Mouse (Mus musculus): ENCODE measurements at regions not wholly inside any gene's neighbourhood (a gene's known extent, or its start where the extent isn't known, plus 50 kb on each side); places are given as distances from the start of the nearest gene placed in this dataset.
"Not testable (repeated sequence)": the region's sequence is repeated elsewhere in the genome, so short reads cannot be mapped to it uniquely, and the experiment has no call there.

- Histone ChIP-seq H3K27ac (ENCODE audit: insufficient read depth, low read length) (no peak overlapping the region), H3K4me3 (ENCODE audit: low read depth, low read length) (no peak overlapping the region), H3K36me3 (ENCODE audit: control insufficient read depth, insufficient read depth, low read length, poor library complexity, severe bottlenecking) (no peaks in the 10 kb centered on the region), H3K9me3 (replicated peaks; ENCODE audit: control insufficient read depth, insufficient read depth, low read length, poor library complexity, severe bottlenecking) (no peaks in the 10 kb centered on the region), H3K9ac (ENCODE audit: low read depth, poor library complexity, severe bottlenecking) (no peak overlapping the region), H3K27me3 (ENCODE audit: control insufficient read depth, insufficient read depth, low read length, poor library complexity, severe bottlenecking) (no peaks in the 10 kb centered on the region), H3K4me1 (ENCODE audit: control insufficient read depth, insufficient read depth, low read length) (no peaks in the 10 kb centered on the region)
- TF ChIP-seq EP300 (IDR thresholded peaks at IDR 0.05; ENCODE audit: insufficient read depth, low read depth, low read length): no peak
- TF ChIP-seq CTCF (IDR thresholded peaks at IDR 0.05; ENCODE audit: low read depth, low read length): no peak
Observed at GRCm38 (mm10) chr13:115799294-115799693, 510.2 kb downstream of the Isl1 start.

GRCm38 (mm10) chr13:115751271-115751670 lies 558.2 kb downstream of the Isl1 start:
- Histone ChIP-seq H3K9me3 (replicated peaks; ENCODE audit: control insufficient read depth, insufficient read depth, low read length, poor library complexity, severe bottlenecking) (no peaks in the 10 kb centered on the region), H3K9ac (ENCODE audit: low read depth, poor library complexity, severe bottlenecking) (no peak overlapping the region), H3K27me3 (ENCODE audit: control insufficient read depth, insufficient read depth, low read length, poor library complexity, severe bottlenecking) (no peaks in the 10 kb centered on the region), H3K4me1 (ENCODE audit: control insufficient read depth, insufficient read depth, low read length) (no peaks in the 10 kb centered on the region), H3K36me3 (ENCODE audit: control insufficient read depth, insufficient read depth, low read length, poor library complexity, severe bottlenecking) (no peaks in the 10 kb centered on the region), H3K4me3 (ENCODE audit: low read depth, low read length) (no peak overlapping the region), H3K27ac (ENCODE audit: insufficient read depth, low read length) (no peak overlapping the region)
- TF ChIP-seq EP300 (IDR thresholded peaks at IDR 0.05; ENCODE audit: insufficient read depth, low read depth, low read length) (no peak), CTCF (IDR thresholded peaks at IDR 0.05; ENCODE audit: low read depth, low read length) (no peak), POLR2A (IDR thresholded peaks at IDR 0.05; ENCODE audit: insufficient read depth, low read length) (no peak)

DNA sequence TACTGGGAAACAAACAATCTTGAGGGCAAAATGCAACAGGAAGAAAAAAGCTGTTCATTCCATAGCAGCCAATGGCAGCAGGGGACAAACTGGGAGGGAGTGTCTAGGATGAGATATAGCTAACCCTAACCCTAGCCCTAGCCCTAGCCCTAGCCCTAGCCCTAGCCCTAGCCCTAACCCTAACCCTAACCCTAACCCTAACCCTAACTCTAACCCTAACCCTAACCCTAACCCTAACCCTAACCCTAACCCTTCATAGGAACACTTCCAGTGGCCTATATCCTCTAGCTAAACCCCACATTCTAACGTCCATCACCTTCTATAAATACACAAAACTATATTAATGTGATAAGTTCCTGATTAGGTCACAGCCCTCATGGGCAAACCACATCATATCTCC lies 567.4 kb downstream of the Isl1 start:
- not testable (repeated sequence) for H3K9ac ChIP-seq (ENCODE audit: low read depth, poor library complexity, severe bottlenecking); H3K9me3 ChIP-seq (replicated peaks; ENCODE audit: control insufficient read depth, insufficient read depth, low read length, poor library complexity, severe bottlenecking); H3K36me3 ChIP-seq (ENCODE audit: control insufficient read depth, insufficient read depth, low read length, poor library complexity, severe bottlenecking); H3K4me3 ChIP-seq (ENCODE audit: low read depth, low read length); H3K27ac ChIP-seq (ENCODE audit: insufficient read depth, low read length); H3K27me3 ChIP-seq (ENCODE audit: control insufficient read depth, insufficient read depth, low read length, poor library complexity, severe bottlenecking); H3K4me1 ChIP-seq (ENCODE audit: control insufficient read depth, insufficient read depth, low read length)

DNA sequence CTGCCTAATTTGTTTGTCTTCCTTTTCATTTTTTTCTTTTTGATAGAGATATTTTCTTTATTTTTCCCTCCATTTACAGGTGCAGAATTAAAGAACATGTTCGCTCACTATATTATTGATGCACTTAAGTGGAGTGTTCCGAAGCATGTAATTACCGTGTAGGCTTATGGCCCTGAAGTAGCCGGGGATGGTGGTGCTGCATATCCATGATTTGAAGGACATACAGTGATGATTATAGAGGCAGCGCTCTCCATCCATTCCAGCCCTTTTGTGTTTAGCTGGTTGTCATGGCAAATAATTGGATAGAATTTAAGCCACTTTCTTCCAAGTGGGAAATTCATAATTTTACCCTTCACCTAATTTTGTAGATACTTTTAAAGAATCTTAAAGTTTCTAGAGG lies 581.5 kb downstream of the Isl1 start:
- no peak overlapping the region for H3K27ac ChIP-seq (ENCODE audit: insufficient read depth, low read length)
- no peaks in the 10 kb centered on the region for H3K9me3 ChIP-seq (replicated peaks; ENCODE audit: control insufficient read depth, insufficient read depth, low read length, poor library complexity, severe bottlenecking)
- TF ChIP-seq CTCF (IDR thresholded peaks at IDR 0.05; ENCODE audit: low read depth, low read length) (no peak), EP300 (IDR thresholded peaks at IDR 0.05; ENCODE audit: insufficient read depth, low read depth, low read length) (no peak), POLR2A (IDR thresholded peaks at IDR 0.05; ENCODE audit: insufficient read depth, low read length) (no peak)
- no peaks in the 10 kb centered on the region for H3K36me3 ChIP-seq (ENCODE audit: control insufficient read depth, insufficient read depth, low read length, poor library complexity, severe bottlenecking)
- no peaks in the 10 kb centered on the region for H3K27me3 ChIP-seq (ENCODE audit: control insufficient read depth, insufficient read depth, low read length, poor library complexity, severe bottlenecking)
- H3K4me3 ChIP-seq (ENCODE audit: low read depth, low read length): no peak overlapping the region
- H3K9ac ChIP-seq (ENCODE audit: low read depth, poor library complexity, severe bottlenecking): no peak overlapping the region
- no peaks in the 10 kb centered on the region for H3K4me1 ChIP-seq (ENCODE audit: control insufficient read depth, insufficient read depth, low read length)

GRCm38 (mm10) chr13:115725356-115725952 lies 584.0 kb downstream of the Isl1 start:
- Histone ChIP-seq H3K36me3 (ENCODE audit: control insufficient read depth, insufficient read depth, low read length, poor library complexity, severe bottlenecking) (no peaks in the 10 kb centered on the region), H3K4me1 (ENCODE audit: control insufficient read depth, insufficient read depth, low read length) (no peaks in the 10 kb centered on the region), H3K9ac (ENCODE audit: low read depth, poor library complexity, severe bottlenecking) (no peak overlapping the region), H3K27me3 (ENCODE audit: control insufficient read depth, insufficient read depth, low read length, poor library complexity, severe bottlenecking) (no peaks in the 10 kb centered on the region), H3K9me3 (replicated peaks; ENCODE audit: control insufficient read depth, insufficient read depth, low read length, poor library complexity, severe bottlenecking) (no peaks in the 10 kb centered on the region), H3K4me3 (ENCODE audit: low read depth, low read length) (no peak overlapping the region), H3K27ac (ENCODE audit: insufficient read depth, low read length) (no peak overlapping the region)
- TF ChIP-seq POLR2A (IDR thresholded peaks at IDR 0.05; ENCODE audit: insufficient read depth, low read length) (no peak), EP300 (IDR thresholded peaks at IDR 0.05; ENCODE audit: insufficient read depth, low read depth, low read length) (no peak), CTCF (IDR thresholded peaks at IDR 0.05; ENCODE audit: low read depth, low read length) (no peak)

- no peaks in the 10 kb centered on the region for H3K27me3 ChIP-seq (ENCODE audit: control insufficient read depth, insufficient read depth, low read length, poor library complexity, severe bottlenecking)
- H3K36me3 ChIP-seq (ENCODE audit: control insufficient read depth, insufficient read depth, low read length, poor library complexity, severe bottlenecking): no peaks in the 10 kb centered on the region
- TF ChIP-seq POLR2A (IDR thresholded peaks at IDR 0.05; ENCODE audit: insufficient read depth, low read length): no peak
- no peak for TF ChIP-seq CTCF (IDR thresholded peaks at IDR 0.05; ENCODE audit: low read depth, low read length)
- TF ChIP-seq EP300 (IDR thresholded peaks at IDR 0.05; ENCODE audit: insufficient read depth, low read depth, low read length): no peak
- no peaks in the 10 kb centered on the region for H3K9me3 ChIP-seq (replicated peaks; ENCODE audit: control insufficient read depth, insufficient read depth, low read length, poor library complexity, severe bottlenecking)
- H3K9ac ChIP-seq (ENCODE audit: low read depth, poor library complexity, severe bottlenecking): no peak overlapping the region
- no peaks in the 10 kb centered on the region for H3K4me1 ChIP-seq (ENCODE audit: control insufficient read depth, insufficient read depth, low read length)
- no peak overlapping the region for H3K4me3 ChIP-seq (ENCODE audit: low read depth, low read length)
- H3K27ac ChIP-seq (ENCODE audit: insufficient read depth, low read length): no peak overlapping the region
Observed at GRCm38 (mm10) chr13:115719276-115719675, 590.2 kb downstream of the Isl1 start.

Data from ES-Bruce4 (cell line).